Mouse (Mus musculus): Measurements from ENCODE around the gene Cdkl2. TPM values are rescaled to one million over a fixed set of nuclear protein-coding genes. Genes with fewer than 3 reads are reported as not detected.

The Cdkl2 gene
- polyA plus RNA-seq, 1 experiment from 2014 or later, result 1.3 TPM

GRCm38 (mm10) chr5:92009827-92010226 is 33.9 kb downstream of the Cdkl2 start:
- Histone ChIP-seq H3K27me3 (ENCODE audit: control insufficient read depth, insufficient read depth, low read length) (no peaks in the 10 kb centered on the region), H3K4me2 (replicated peaks; ENCODE audit: low read depth, low read length) (no peak overlapping the region), H3K4me1 (ENCODE audit: control insufficient read depth, insufficient read depth, low read length) (no peaks in the 10 kb centered on the region), H3K27ac (ENCODE audit: low read depth, low read length) (no peak overlapping the region), H3K36me3 (ENCODE audit: control insufficient read depth, insufficient read depth, low read length) (no peaks in the 10 kb centered on the region), H3K4me3 (ENCODE audit: low read length) (no peak overlapping the region), H3K9me3 (ENCODE audit: control insufficient read depth, low read length) (no peaks in the 10 kb centered on the region), H3K9ac (ENCODE audit: low read depth, low read length) (no peak overlapping the region)
- WGBS, result 42% methylated on average over 2 of the region's 2 CpGs
- ATAC-seq (ENCODE audit: low FRiP score, low TSS enrichment), result no peak

GRCm38 (mm10) chr5:92003011-92003410 is 40.7 kb downstream of the Cdkl2 start:
- peak; percentile 84 for ATAC-seq (ENCODE audit: low FRiP score, low TSS enrichment)
- 67% methylated on average over 2 of the region's 2 CpGs for WGBS

GRCm38 (mm10) chr5:92000770-92001169 is 42.9 kb downstream of the Cdkl2 start:
- ATAC-seq (ENCODE audit: low FRiP score, low TSS enrichment), result no peak
- no peak overlapping the region for H3K4me2 ChIP-seq (replicated peaks; ENCODE audit: low read depth, low read length)
- H3K9ac ChIP-seq (ENCODE audit: low read depth, low read length), result no peak overlapping the region
- no peaks in the 10 kb centered on the region for H3K27me3 ChIP-seq (ENCODE audit: control insufficient read depth, insufficient read depth, low read length)
- no peak overlapping the region for H3K27ac ChIP-seq (ENCODE audit: low read depth, low read length)
- H3K4me1 ChIP-seq (ENCODE audit: control insufficient read depth, insufficient read depth, low read length), result no peaks in the 10 kb centered on the region
- H3K36me3 ChIP-seq (ENCODE audit: control insufficient read depth, insufficient read depth, low read length), result no peaks in the 10 kb centered on the region
- peaks cover 4% of the 10 kb centered on the region; the same call in 1 of the 2 replicates for H3K9me3 ChIP-seq (ENCODE audit: control insufficient read depth, low read length)
- WGBS, result 67% methylated on average over 2 of the region's 2 CpGs
- H3K4me3 ChIP-seq (ENCODE audit: low read length), result no peak overlapping the region

More at GRCm38 (mm10) chr5:92003011-92003410, 40.7 kb downstream of the Cdkl2 start:
- no peak overlapping the region for H3K27ac ChIP-seq (ENCODE audit: low read depth, low read length)
- H3K4me2 ChIP-seq (replicated peaks; ENCODE audit: low read depth, low read length), result no peak overlapping the region
- H3K36me3 ChIP-seq (ENCODE audit: control insufficient read depth, insufficient read depth, low read length), result no peaks in the 10 kb centered on the region
- H3K4me3 ChIP-seq (ENCODE audit: low read length), result no peak overlapping the region
- no peaks in the 10 kb centered on the region for H3K27me3 ChIP-seq (ENCODE audit: control insufficient read depth, insufficient read depth, low read length)
- H3K4me1 ChIP-seq (ENCODE audit: control insufficient read depth, insufficient read depth, low read length), result no peaks in the 10 kb centered on the region
- peaks cover 4% of the 10 kb centered on the region; the same call in 1 of the 2 replicates for H3K9me3 ChIP-seq (ENCODE audit: control insufficient read depth, low read length)
- H3K9ac ChIP-seq (ENCODE audit: low read depth, low read length), result no peak overlapping the region

- Histone ChIP-seq H3K4me2 (replicated peaks; ENCODE audit: low read depth, low read length) (no peak overlapping the region), H3K4me3 (ENCODE audit: low read length) (no peak overlapping the region), H3K9me3 (ENCODE audit: control insufficient read depth, low read length) (peaks cover 4% of the 10 kb centered on the region; the same call in 1 of the 2 replicates), H3K4me1 (ENCODE audit: control insufficient read depth, insufficient read depth, low read length) (no peaks in the 10 kb centered on the region), H3K9ac (ENCODE audit: low read depth, low read length) (no peak overlapping the region), H3K27me3 (ENCODE audit: control insufficient read depth, insufficient read depth, low read length) (no peaks in the 10 kb centered on the region), H3K27ac (ENCODE audit: low read depth, low read length) (no peak overlapping the region), H3K36me3 (ENCODE audit: control insufficient read depth, insufficient read depth, low read length) (no peaks in the 10 kb centered on the region)
- no peak for ATAC-seq (ENCODE audit: low FRiP score, low TSS enrichment)
- WGBS, result 65% methylated on average over 13 of the region's 13 CpGs
Observed at GRCm38 (mm10) chr5:91994546-91994945, 49.1 kb downstream of the Cdkl2 start.

GRCm38 (mm10) chr5:91993061-91993460 is 50.6 kb downstream of the Cdkl2 start:
- Histone ChIP-seq H3K4me3 (ENCODE audit: low read length) (no peak overlapping the region), H3K4me2 (replicated peaks; ENCODE audit: low read depth, low read length) (no peak overlapping the region), H3K9me3 (ENCODE audit: control insufficient read depth, low read length) (no peaks in the 10 kb centered on the region), H3K27me3 (ENCODE audit: control insufficient read depth, insufficient read depth, low read length) (no peaks in the 10 kb centered on the region), H3K4me1 (ENCODE audit: control insufficient read depth, insufficient read depth, low read length) (no peaks in the 10 kb centered on the region), H3K27ac (ENCODE audit: low read depth, low read length) (no peak overlapping the region), H3K36me3 (ENCODE audit: control insufficient read depth, insufficient read depth, low read length) (no peaks in the 10 kb centered on the region), H3K9ac (ENCODE audit: low read depth, low read length) (no peak overlapping the region)
- WGBS, result 91% methylated on average over 2 of the region's 2 CpGs
- no peak for ATAC-seq (ENCODE audit: low FRiP score, low TSS enrichment)

- no peak for ATAC-seq (ENCODE audit: low FRiP score, low TSS enrichment)
- no peaks in the 10 kb centered on the region for H3K27me3 ChIP-seq (ENCODE audit: control insufficient read depth, insufficient read depth, low read length)
- no peak overlapping the region for H3K27ac ChIP-seq (ENCODE audit: low read depth, low read length)
- no peak overlapping the region for H3K9ac ChIP-seq (ENCODE audit: low read depth, low read length)
- no peaks in the 10 kb centered on the region for H3K36me3 ChIP-seq (ENCODE audit: control insufficient read depth, insufficient read depth, low read length)
- no peak overlapping the region for H3K4me3 ChIP-seq (ENCODE audit: low read length)
- 78% methylated on average over 6 of the region's 6 CpGs for WGBS
- H3K4me2 ChIP-seq (replicated peaks; ENCODE audit: low read depth, low read length), result no peak overlapping the region
- H3K9me3 ChIP-seq (ENCODE audit: control insufficient read depth, low read length), result no peaks in the 10 kb centered on the region
- H3K4me1 ChIP-seq (ENCODE audit: control insufficient read depth, insufficient read depth, low read length), result no peaks in the 10 kb centered on the region
Observed at GRCm38 (mm10) chr5:91991191-91991937, 52.3 kb downstream of the Cdkl2 start.

- no peaks in the 10 kb centered on the region for H3K36me3 ChIP-seq (ENCODE audit: control insufficient read depth, insufficient read depth, low read length)
- 90% methylated on average over 9 of the region's 9 CpGs for WGBS
- H3K27ac ChIP-seq (ENCODE audit: low read depth, low read length), result no peak overlapping the region
- H3K4me3 ChIP-seq (ENCODE audit: low read length), result no peak overlapping the region
- H3K9me3 ChIP-seq (ENCODE audit: control insufficient read depth, low read length), result no peaks in the 10 kb centered on the region
- no peak for ATAC-seq (ENCODE audit: low FRiP score, low TSS enrichment)
- H3K27me3 ChIP-seq (ENCODE audit: control insufficient read depth, insufficient read depth, low read length), result no peaks in the 10 kb centered on the region
- H3K4me2 ChIP-seq (replicated peaks; ENCODE audit: low read depth, low read length), result no peak overlapping the region
- H3K4me1 ChIP-seq (ENCODE audit: control insufficient read depth, insufficient read depth, low read length), result no peaks in the 10 kb centered on the region
- no peak overlapping the region for H3K9ac ChIP-seq (ENCODE audit: low read depth, low read length)
Observed at GRCm38 (mm10) chr5:91989261-91989660, 54.4 kb downstream of the Cdkl2 start.

GRCm38 (mm10) chr5:91987799-91988198 is 55.9 kb downstream of the Cdkl2 start:
- Histone ChIP-seq H3K27ac (ENCODE audit: low read depth, low read length) (no peak overlapping the region), H3K4me2 (replicated peaks; ENCODE audit: low read depth, low read length) (no peak overlapping the region), H3K4me1 (ENCODE audit: control insufficient read depth, insufficient read depth, low read length) (no peaks in the 10 kb centered on the region), H3K36me3 (ENCODE audit: control insufficient read depth, insufficient read depth, low read length) (no peaks in the 10 kb centered on the region), H3K27me3 (ENCODE audit: control insufficient read depth, insufficient read depth, low read length) (no peaks in the 10 kb centered on the region), H3K9ac (ENCODE audit: low read depth, low read length) (no peak overlapping the region), H3K4me3 (ENCODE audit: low read length) (no peak overlapping the region), H3K9me3 (ENCODE audit: control insufficient read depth, low read length) (no peaks in the 10 kb centered on the region)
- 91% methylated on average over 2 of the region's 2 CpGs for whole genome bisulfite sequencing
- no peak for ATAC-seq (ENCODE audit: low FRiP score, low TSS enrichment)

GRCm38 (mm10) chr5:91987236-91987635 is 56.4 kb downstream of the Cdkl2 start, which contains the start of gene Odaph:
Odaph (plus strand) TSS chr5:91987475.
- H3K9ac ChIP-seq (ENCODE audit: low read depth, low read length), result no peak within 1 kb of the TSS
- H3K9me3 ChIP-seq (ENCODE audit: control insufficient read depth, low read length), result no peaks in the 10 kb centered on the region
- no peaks in the 10 kb centered on the region for H3K36me3 ChIP-seq (ENCODE audit: control insufficient read depth, insufficient read depth, low read length)
- WGBS, result 69% methylated on average over 4 of the region's 4 CpGs
- H3K4me1 ChIP-seq (ENCODE audit: control insufficient read depth, insufficient read depth, low read length), result no peaks in the 10 kb centered on the region
- no peaks in the 10 kb centered on the region for H3K27me3 ChIP-seq (ENCODE audit: control insufficient read depth, insufficient read depth, low read length)
- H3K4me3 ChIP-seq (ENCODE audit: low read length), result no peak within 1 kb of the TSS
- no peak for ATAC-seq (ENCODE audit: low FRiP score, low TSS enrichment)
- H3K27ac ChIP-seq (ENCODE audit: low read depth, low read length), result no peak within 1 kb of the TSS
- no peak within 1 kb of the TSS for H3K4me2 ChIP-seq (replicated peaks; ENCODE audit: low read depth, low read length)

Measured in kidney, embryonic 14.5 days (tissue).